Mouse (Mus musculus): ENCODE data around the gene Drc7.

DNA sequence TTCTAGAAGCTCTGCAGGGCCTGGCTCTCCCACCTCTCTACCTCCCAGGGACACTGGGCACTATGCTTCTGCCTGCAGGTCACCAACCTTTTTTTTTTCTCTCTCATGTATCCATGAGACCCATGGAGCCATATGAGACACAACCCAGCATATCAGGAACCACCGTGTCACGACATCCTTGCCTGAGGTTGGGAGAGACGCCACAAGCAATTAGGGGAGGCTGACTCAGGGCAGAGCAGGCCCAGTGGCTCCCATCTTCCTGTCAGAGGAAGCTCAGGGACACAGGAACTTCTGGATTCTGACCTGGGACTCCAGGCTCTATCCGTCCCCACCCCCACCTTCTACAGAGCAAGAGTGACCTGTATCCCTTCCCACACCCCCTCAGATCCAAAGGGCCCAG, 39.0 kb upstream of the Drc7 start:
- TF ChIP-seq POLR2A (IDR thresholded peaks at IDR 0.05; ENCODE audit: low read depth, low read length): no peak
- TF ChIP-seq CTCF (IDR thresholded peaks at IDR 0.05; ENCODE audit: extremely low read depth, insufficient read length, insufficient replicate concordance, low read depth, low read length): no peak

Measured in small intestine, adult 2 months (tissue).